Mouse (Mus musculus): ENCODE data around the gene Eprs.

DNA sequence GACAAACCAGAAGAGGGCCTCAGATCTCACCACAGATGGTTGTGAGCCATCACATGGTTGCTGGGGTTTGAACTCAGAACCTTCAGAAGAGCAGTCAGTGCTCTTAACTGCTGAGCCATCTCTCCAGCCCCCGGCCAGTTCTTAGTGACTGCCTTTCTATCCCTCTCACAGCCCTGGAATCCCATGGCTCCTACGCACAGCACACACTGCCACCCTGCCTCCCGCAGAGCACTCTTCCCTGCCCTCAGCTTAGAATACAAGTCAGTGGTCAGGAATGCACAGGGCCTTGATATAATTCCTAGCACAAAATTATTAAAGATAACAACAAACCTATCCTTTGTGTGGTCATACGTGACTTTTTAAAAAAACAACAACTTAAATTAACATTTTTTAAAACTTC is 48.3 kb upstream of the Eprs start:
- no peak for TF ChIP-seq POLR2A (IDR thresholded peaks at IDR 0.05; ENCODE audit: borderline replicate concordance, low read depth, low read length)
- TF ChIP-seq CTCF (IDR thresholded peaks at IDR 0.05; ENCODE audit: low read depth, low read length) = no peak
